Mouse (Mus musculus) MEL (cell line): ENCODE measurements around the gene St7l. TPM values are rescaled to one million over a fixed set of nuclear protein-coding genes. Genes with fewer than 3 reads are reported as not detected.

Source experiments
- DNase-seq: peaks from one replicate; pipeline ENCODE4 v3.0.0; 2011; ENCODE audit warnings: low read depth, low spot score
- H3K27ac ChIP-seq: 2 replicates; pipeline ENCODE4 v1.5.1; 2012; ENCODE audit warnings: low read depth, mild to moderate bottlenecking, control low read depth, low read length, moderate library complexity; ENCODE audit not compliant: control insufficient read depth
- H3K27me3 ChIP-seq, 2 experiments: fragments of 150-350 bp in 1 of 2; sonication (generic) in 1 of 2; 2 replicates each; pipeline ENCODE4 v1.6.1; 2012; ENCODE audit warnings: low read length in 2 of 2, mild to moderate bottlenecking in 2 of 2, improper control_type of control experiment in 1 of 2, moderate library complexity in 1 of 2; ENCODE audit not compliant: insufficient read depth in 2 of 2, control insufficient read depth in 1 of 2
- H3K36me3 ChIP-seq, 2 experiments: 2 replicates each; pipeline ENCODE4 v1.6.1; 2012 to 2014; ENCODE audit warnings: low read length in 2 of 2, improper control_type of control experiment in 1 of 2, inconsistent platforms in 1 of 2, mild to moderate bottlenecking in 1 of 2; ENCODE audit not compliant: insufficient read depth in 2 of 2, control insufficient read depth in 1 of 2
- H3K4me1 ChIP-seq, 2 experiments: fragments of 150-350 bp in 1 of 2; sonication (generic) in 1 of 2; 2 replicates each; pipeline ENCODE4 v1.6.1; 2012; ENCODE audit warnings: low read length in 2 of 2, improper control_type of control experiment in 1 of 2, mild to moderate bottlenecking in 1 of 2; ENCODE audit not compliant: insufficient read depth in 2 of 2, control insufficient read depth in 1 of 2
- H3K4me3 ChIP-seq, 2 experiments: fragments of 150-350 bp in 1 of 2; sonication (generic) in 1 of 2; 2 replicates each; pipeline ENCODE4 v1.5.1; 2012; ENCODE audit warnings: low read depth in 2 of 2, low read length in 2 of 2, mild to moderate bottlenecking in 2 of 2, moderate library complexity in 2 of 2, control low read depth in 1 of 2, improper control_type of control experiment in 1 of 2; ENCODE audit not compliant: control insufficient read depth in 1 of 2, insufficient read depth in 1 of 2
- H3K79me2 ChIP-seq: 2 replicates; pipeline ENCODE4 v1.6.1; 2012; ENCODE audit warnings: mild to moderate bottlenecking, low read length, moderate library complexity; ENCODE audit not compliant: control insufficient read depth, poor library complexity, insufficient read depth
- H3K9ac ChIP-seq: 2 replicates; pipeline ENCODE4 v1.6.1; 2012; ENCODE audit warnings: low read depth, mild to moderate bottlenecking, control low read depth, low read length, moderate library complexity; ENCODE audit not compliant: control insufficient read depth, poor library complexity, severe bottlenecking
- H3K9me3 ChIP-seq: fragments of 150-350 bp; sonication (generic); replicated peaks from 2 replicates; pipeline ENCODE4 v1.6.1; 2012; ENCODE audit warnings: mild to moderate bottlenecking, low read length, improper control_type of control experiment, moderate library complexity; ENCODE audit not compliant: insufficient read depth
- BHLHE40 ChIP-seq: IDR thresholded peaks from 2 replicates; pipeline ENCODE4 v1.6.1; 2012; ENCODE audit warnings: low read depth, mild to moderate bottlenecking, inconsistent platforms, low read length, improper control_type of control experiment, borderline replicate concordance
- CHD1 ChIP-seq: IDR thresholded peaks from 2 replicates; pipeline ENCODE4 v1.6.1; 2012; ENCODE audit warnings: low read depth, mild to moderate bottlenecking, inconsistent platforms, low read length, improper control_type of control experiment
- CHD2 ChIP-seq: IDR thresholded peaks from 2 replicates; pipeline ENCODE4 v1.6.1; 2011; ENCODE audit warnings: low read length, improper control_type of control experiment
- CTCF ChIP-seq, 3 experiments: IDR thresholded peaks in 2 of 3; conservative IDR thresholded peaks in 1 of 3; 2 replicates each; pipeline ENCODE4 v1.5.1; 2011 to 2012; ENCODE audit warnings: low read length in 3 of 3, low read depth in 2 of 3, mild to moderate bottlenecking in 2 of 3, improper control_type of control experiment in 1 of 3, inconsistent platforms in 1 of 3, mixed read lengths in 1 of 3, moderate library complexity in 1 of 3; ENCODE audit not compliant: control insufficient read depth in 1 of 3, insufficient read depth in 1 of 3, poor library complexity in 1 of 3, severe bottlenecking in 1 of 3
- E2F4 ChIP-seq: IDR thresholded peaks from 2 replicates; pipeline ENCODE4 v1.6.1; 2011; ENCODE audit warnings: low read depth, low read length, improper control_type of control experiment, borderline replicate concordance
- EP300 ChIP-seq, 2 experiments: IDR thresholded peaks; 2 replicates each; pipeline ENCODE4 v1.6.1; 2011; ENCODE audit warnings: improper control_type of control experiment in 2 of 2, low read length in 2 of 2, low read depth in 1 of 2, mild to moderate bottlenecking in 1 of 2
- ETS1 ChIP-seq: IDR thresholded peaks from 2 replicates; pipeline ENCODE4 v1.6.1; 2012; ENCODE audit warnings: low read depth, mild to moderate bottlenecking, inconsistent platforms, low read length, improper control_type of control experiment, moderate library complexity
- GATA1 ChIP-seq: IDR thresholded peaks from 2 replicates; pipeline ENCODE4 v1.6.1; 2011; ENCODE audit warnings: low read depth, low read length, improper control_type of control experiment
- HCFC1 ChIP-seq: IDR thresholded peaks from 2 replicates; pipeline ENCODE4 v1.6.1; 2012; ENCODE audit warnings: low read depth, mild to moderate bottlenecking, inconsistent platforms, low read length, improper control_type of control experiment, moderate library complexity
- KAT2A ChIP-seq: conservative IDR thresholded peaks from 2 replicates; pipeline ENCODE4 v1.6.1; 2012; ENCODE audit warnings: low read depth, low read length, improper control_type of control experiment, inconsistent platforms
- MAFK ChIP-seq: IDR thresholded peaks from 2 replicates; pipeline ENCODE4 v1.6.1; 2011; ENCODE audit warnings: low read depth, mild to moderate bottlenecking, low read length, improper control_type of control experiment, borderline replicate concordance
- MAX ChIP-seq: IDR thresholded peaks from 2 replicates; pipeline ENCODE4 v1.6.1; 2011; ENCODE audit warnings: low read length, improper control_type of control experiment
- MAZ ChIP-seq: IDR thresholded peaks from 2 replicates; pipeline ENCODE4 v1.6.1; 2012; ENCODE audit warnings: low read depth, mild to moderate bottlenecking, inconsistent platforms, low read length, improper control_type of control experiment
- MEF2A ChIP-seq: IDR thresholded peaks from 2 replicates; pipeline ENCODE4 v1.6.1; 2014; ENCODE audit warnings: low read depth, mild to moderate bottlenecking, inconsistent platforms, low read length, improper control_type of control experiment; ENCODE audit not compliant: poor library complexity, insufficient replicate concordance, severe bottlenecking; ENCODE audit errors: extremely low read depth
- MXI1 ChIP-seq: IDR thresholded peaks from 2 replicates; pipeline ENCODE4 v1.6.1; 2011; ENCODE audit warnings: mild to moderate bottlenecking, low read depth, low read length, improper control_type of control experiment
- MYC ChIP-seq: IDR thresholded peaks from 2 replicates; pipeline ENCODE4 v1.6.1; 2011; ENCODE audit warnings: low read depth, mild to moderate bottlenecking, low read length, improper control_type of control experiment, moderate library complexity
- POLR2AphosphoS2 ChIP-seq: IDR thresholded peaks from 2 replicates; pipeline ENCODE4 v1.6.1; 2011; ENCODE audit warnings: low read length, improper control_type of control experiment
- POLR2AphosphoS5 ChIP-seq: IDR thresholded peaks from 2 replicates; pipeline ENCODE4 v1.6.1; 2012; ENCODE audit warnings: low read depth, borderline replicate concordance, mild to moderate bottlenecking, inconsistent platforms, low read length, moderate library complexity, mixed read lengths
- RAD21 ChIP-seq: IDR thresholded peaks from 2 replicates; pipeline ENCODE4 v1.6.1; 2011; ENCODE audit warnings: mild to moderate bottlenecking, low read depth, low read length, improper control_type of control experiment
- RCOR1 ChIP-seq: IDR thresholded peaks from 2 replicates; pipeline ENCODE4 v1.6.1; 2012; ENCODE audit warnings: low read depth, mild to moderate bottlenecking, inconsistent platforms, low read length, improper control_type of control experiment
- SMC3 ChIP-seq: IDR thresholded peaks from 2 replicates; pipeline ENCODE4 v1.6.1; 2011; ENCODE audit warnings: low read depth, low read length, improper control_type of control experiment
- TCF12 ChIP-seq: IDR thresholded peaks from 2 replicates; pipeline ENCODE4 v1.6.1; 2014; ENCODE audit warnings: low read depth, mild to moderate bottlenecking, inconsistent platforms, low read length, improper control_type of control experiment, moderate library complexity
- UBTF ChIP-seq: IDR thresholded peaks from 2 replicates; pipeline ENCODE4 v1.6.1; 2012; ENCODE audit warnings: low read depth, mild to moderate bottlenecking, inconsistent platforms, low read length, improper control_type of control experiment, moderate library complexity, borderline replicate concordance; ENCODE audit not compliant: insufficient read depth
- USF1 ChIP-seq: IDR thresholded peaks from 2 replicates; pipeline ENCODE4 v1.6.1; 2014; ENCODE audit warnings: low read depth, mild to moderate bottlenecking, inconsistent platforms, low read length, improper control_type of control experiment, moderate library complexity
- ZC3H11A ChIP-seq: IDR thresholded peaks from 2 replicates; pipeline ENCODE4 v1.6.1; 2012; ENCODE audit warnings: low read depth, mild to moderate bottlenecking, inconsistent platforms, low read length, improper control_type of control experiment
- ZKSCAN1 ChIP-seq: IDR thresholded peaks from 2 replicates; pipeline ENCODE4 v1.6.1; 2012; ENCODE audit warnings: low read depth, mild to moderate bottlenecking, inconsistent platforms, low read length, improper control_type of control experiment, moderate library complexity
- ZNF384 ChIP-seq: IDR thresholded peaks from 2 replicates; pipeline ENCODE4 v1.6.1; 2012; ENCODE audit warnings: low read depth, mild to moderate bottlenecking, inconsistent platforms, low read length, improper control_type of control experiment
- polyA plus RNA-seq, 2 experiments: library from polyadenylated mRNA; stranded (reverse) in 1 of 2; unstranded in 1 of 2; fragments of >175 nt in 1 of 2; fragments of >200 nt in 1 of 2; gene quantifications; 2 replicates each; pipeline versions ENCODE4 v1.2.1 to v1.2.4; 2012; ENCODE audit warnings: low replicate concordance in 2 of 2, low read depth in 1 of 2; ENCODE audit not compliant: insufficient read length in 2 of 2, insufficient read depth in 1 of 2, missing spikeins in 1 of 2
- total RNA-seq: library from RNA; depleted of rRNA; stranded (reverse); fragments of 300-350 nt; gene quantifications from 2 replicates; pipeline ENCODE4 v1.2.3, GENCODE M21; 2012

The St7l gene
- total and polyA plus RNA-seq, 3 experiments: 8.0 to 8.6 TPM; not detected in 1

DNA sequence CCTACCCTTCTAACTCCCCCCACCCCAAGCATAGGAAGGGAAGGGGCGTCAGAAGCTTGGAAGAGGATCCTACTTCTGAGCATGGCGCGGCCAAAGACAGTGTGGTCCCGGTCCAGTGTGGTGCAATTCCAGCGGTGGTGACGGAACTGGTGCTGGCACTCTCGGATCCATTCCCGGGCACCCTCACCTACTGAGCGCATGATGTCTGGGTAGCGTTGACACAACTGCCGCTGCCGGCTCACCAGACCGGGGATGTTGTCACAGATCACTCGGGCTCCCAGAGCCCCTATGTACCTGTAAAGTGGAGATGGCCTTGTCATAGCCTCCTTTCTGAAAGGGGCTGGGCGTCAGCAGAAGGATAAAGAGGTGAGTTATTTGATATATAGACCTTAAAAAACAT, 90.7 kb downstream of the St7l start:
- Histone ChIP-seq H3K36me3 (no peaks in the 10 kb centered on the region), H3K79me2 (no peaks in the 10 kb centered on the region), H3K4me1 (no peaks in the 10 kb centered on the region)

DNA sequence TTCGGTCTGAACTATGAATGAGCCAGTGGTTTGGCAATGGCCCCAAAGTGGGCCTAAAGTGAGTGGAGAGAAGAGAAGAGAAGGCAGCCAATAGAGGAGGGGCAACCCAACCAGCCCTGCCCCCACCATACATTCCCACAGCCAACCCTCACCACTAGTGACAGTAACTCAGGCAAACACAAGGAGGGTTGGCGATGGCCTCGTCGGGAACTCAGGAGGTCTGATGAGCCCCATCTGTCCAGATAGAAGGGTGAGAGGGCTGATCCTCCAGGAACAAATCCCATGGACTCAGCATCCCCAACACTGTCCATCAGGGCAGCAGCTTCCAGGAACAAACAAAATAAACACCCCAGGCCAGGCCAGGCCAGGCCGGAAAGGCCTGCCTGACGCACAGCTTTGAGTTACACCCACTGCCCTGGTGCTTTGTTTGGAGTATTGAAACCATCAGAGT, 92.4 kb downstream of the St7l start:
- Histone ChIP-seq H3K27ac (no peak overlapping the region), H3K4me3 (no peak overlapping the region), H3K9me3 (no peaks in the 10 kb centered on the region), H3K36me3 (no peaks in the 10 kb centered on the region), H3K9ac (no peak overlapping the region), H3K79me2 (no peaks in the 10 kb centered on the region), H3K4me1 (no peaks in the 10 kb centered on the region), H3K27me3 (no peaks in the 10 kb centered on the region)
- DNase-seq: no peak
- no peak for TF ChIP-seq HCFC1
- no peak for TF ChIP-seq MAZ
- TF ChIP-seq RCOR1: no peak
- TF ChIP-seq RAD21: no peak
- no peak for TF ChIP-seq E2F4
- TF ChIP-seq MAFK: no peak
- TF ChIP-seq MYC: no peak
- TF ChIP-seq EP300 (IDR thresholded peaks at IDR 0.05; ENCODE audit: low read depth in 1 of 2, low read length in 2 of 2): no peak
- no peak for TF ChIP-seq MEF2A
- no peak for TF ChIP-seq ZNF384
- no peak for TF ChIP-seq CTCF (IDR thresholded peaks at IDR 0.05 in 2 of 3, conservative IDR thresholded peaks at IDR 0.05 in 1 of 3; ENCODE audit: control insufficient read depth in 1 of 3, insufficient read depth in 1 of 3, low read depth in 2 of 3, low read length in 3 of 3, poor library complexity in 1 of 3, severe bottlenecking in 1 of 3)
- TF ChIP-seq ZC3H11A: no peak
- TF ChIP-seq KAT2A: no peak
- TF ChIP-seq USF1: no peak
- no peak for TF ChIP-seq CHD2
- TF ChIP-seq POLR2AphosphoS5: no peak
- no peak for TF ChIP-seq BHLHE40
- TF ChIP-seq CHD1: no peak
- TF ChIP-seq, all 39 proteins: peak for 0

More for the DNA sequence above, 90.7 kb downstream of the St7l start:
- TF ChIP-seq ZC3H11A: no peak
- TF ChIP-seq KAT2A: no peak
- no peak for TF ChIP-seq ZKSCAN1
- TF ChIP-seq RAD21: no peak
- TF ChIP-seq TCF12: no peak
- TF ChIP-seq POLR2AphosphoS5: no peak
- no peak for TF ChIP-seq SMC3
- no peak for TF ChIP-seq POLR2AphosphoS2
- no peak for TF ChIP-seq MAX
- no peak for TF ChIP-seq GATA1
- TF ChIP-seq RCOR1: no peak
- TF ChIP-seq USF1: no peak
- no peak for TF ChIP-seq EP300 (IDR thresholded peaks at IDR 0.05; ENCODE audit: low read depth in 1 of 2, low read length in 2 of 2)
- TF ChIP-seq MXI1: no peak
- TF ChIP-seq ETS1: no peak
- TF ChIP-seq UBTF: no peak
- TF ChIP-seq, all 39 proteins: peak for 0
- Histone ChIP-seq H3K27ac (no peak overlapping the region), H3K9ac (no peak overlapping the region), H3K9me3 (no peaks in the 10 kb centered on the region), H3K27me3 (no peaks in the 10 kb centered on the region), H3K4me3 (no peak overlapping the region)
- DNase-seq: no peak
